Mouse (Mus musculus): ENCODE measurements at regions not wholly inside any gene's neighbourhood (a gene's known extent, or its start where the extent isn't known, plus 50 kb on each side); places are given as distances from the start of the nearest gene placed in this dataset.

DNA sequence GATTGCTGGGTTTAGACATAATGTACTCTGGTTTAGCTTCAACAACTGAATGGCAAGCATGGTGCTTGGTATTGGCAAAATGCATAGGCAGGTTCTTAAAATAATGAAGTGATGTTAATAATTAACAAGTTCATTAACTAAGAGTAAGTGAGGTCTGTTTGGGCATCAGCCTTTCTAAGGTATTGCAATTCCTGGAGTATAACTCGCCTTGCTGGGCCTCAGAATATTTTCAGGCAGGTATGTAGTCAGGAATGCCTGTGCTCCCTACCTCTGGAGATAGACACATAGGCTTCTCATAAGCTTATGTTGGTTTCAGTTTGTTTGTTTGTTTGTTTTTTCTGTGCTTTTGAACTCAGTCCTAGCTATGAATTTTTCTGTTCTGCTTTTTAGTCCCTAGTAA, 731.0 kb upstream of the A1bg start:
- TF ChIP-seq CTCF (IDR thresholded peaks at IDR 0.05; ENCODE audit: low read depth) = no peak
- TF ChIP-seq EP300 (IDR thresholded peaks at IDR 0.05; ENCODE audit: low read depth) = no peak

All from heart, postnatal 0 days (tissue).